Mouse (Mus musculus) lung, postnatal 10 days (tissue): ENCODE data around the gene Cmtm6.
A peak's percentile ranks its signal among the peaks of the same experiment; 100 is the strongest.

Experiments
- DNase-seq: peaks from one replicate; pipeline ENCODE4 v3.0.0; 2021

Gene Cmtm6

GRCm38 (mm10) chr9:114729911-114730805, 758 bp upstream of the Cmtm6 start:
- DNase-seq: no peak

- DNase-seq: peak; percentile 23
These were observed 1.2 kb downstream of the Cmtm6 start for GRCm38 (mm10) chr9:114731871-114732682.

GRCm38 (mm10) chr9:114733238-114733637, 2.3 kb downstream of the Cmtm6 start:
- no peak for DNase-seq

GRCm38 (mm10) chr9:114736442-114736841, 5.5 kb downstream of the Cmtm6 start:
- DNase-seq: peak; percentile 48

- no peak for DNase-seq
These were observed 9.4 kb downstream of the Cmtm6 start for GRCm38 (mm10) chr9:114740336-114740735.

GRCm38 (mm10) chr9:114742731-114743130, 11.8 kb downstream of the Cmtm6 start:
- peak; percentile 21 for DNase-seq

GRCm38 (mm10) chr9:114745163-114745562, 14.2 kb downstream of the Cmtm6 start:
- no peak for DNase-seq

GRCm38 (mm10) chr9:114745654-114746053, 14.7 kb downstream of the Cmtm6 start:
- DNase-seq: no peak

- DNase-seq: no peak
These were observed 16.1 kb downstream of the Cmtm6 start for GRCm38 (mm10) chr9:114747012-114747411.

- DNase-seq: no peak
These were observed 16.6 kb downstream of the Cmtm6 start for GRCm38 (mm10) chr9:114747466-114747865.

GRCm38 (mm10) chr9:114751582-114751981, 20.7 kb downstream of the Cmtm6 start:
- DNase-seq: no peak

- DNase-seq: no peak
These were observed 21.4 kb downstream of the Cmtm6 start for GRCm38 (mm10) chr9:114752311-114752710.

- DNase-seq: peak; percentile 96
These were observed 22.1 kb downstream of the Cmtm6 start for GRCm38 (mm10) chr9:114752863-114753484.

GRCm38 (mm10) chr9:114758272-114758671, 27.4 kb downstream of the Cmtm6 start:
- DNase-seq: no peak

- no peak for DNase-seq
These were observed 27.9 kb downstream of the Cmtm6 start for GRCm38 (mm10) chr9:114758801-114759200.

- DNase-seq: no peak
These were observed 29.0 kb downstream of the Cmtm6 start for GRCm38 (mm10) chr9:114759886-114760285.

GRCm38 (mm10) chr9:114760353-114760752, 29.4 kb downstream of the Cmtm6 start:
- no peak for DNase-seq

GRCm38 (mm10) chr9:114761848-114762247, 30.9 kb downstream of the Cmtm6 start:
- DNase-seq: no peak

GRCm38 (mm10) chr9:114763341-114763740, 32.4 kb downstream of the Cmtm6 start:
- peak; percentile 53 for DNase-seq

GRCm38 (mm10) chr9:114767030-114767429, 36.1 kb downstream of the Cmtm6 start:
- DNase-seq: no peak

- no peak for DNase-seq
These were observed 36.6 kb downstream of the Cmtm6 start for GRCm38 (mm10) chr9:114767507-114767906.

GRCm38 (mm10) chr9:114768066-114768465, 37.1 kb downstream of the Cmtm6 start:
- DNase-seq: peak; percentile 44

GRCm38 (mm10) chr9:114770224-114770623, 39.3 kb downstream of the Cmtm6 start:
- peak; percentile 38 for DNase-seq
